Mouse (Mus musculus) ES-Bruce4 (cell line): ENCODE measurements around the gene Gskip.

Experiments used
- CTCF ChIP-seq: IDR thresholded peaks from one replicate; pipeline ENCODE4 v1.8.1; 2011; ENCODE audit warnings: low read depth, low read length
- EP300 ChIP-seq: IDR thresholded peaks from 2 replicates; pipeline ENCODE4 v1.6.1; 2011; ENCODE audit warnings: low read depth, low read length; ENCODE audit not compliant: insufficient read depth
- POLR2A ChIP-seq: IDR thresholded peaks from one replicate; pipeline ENCODE4 v1.8.1; 2011; ENCODE audit warnings: low read length; ENCODE audit not compliant: insufficient read depth

DNA sequence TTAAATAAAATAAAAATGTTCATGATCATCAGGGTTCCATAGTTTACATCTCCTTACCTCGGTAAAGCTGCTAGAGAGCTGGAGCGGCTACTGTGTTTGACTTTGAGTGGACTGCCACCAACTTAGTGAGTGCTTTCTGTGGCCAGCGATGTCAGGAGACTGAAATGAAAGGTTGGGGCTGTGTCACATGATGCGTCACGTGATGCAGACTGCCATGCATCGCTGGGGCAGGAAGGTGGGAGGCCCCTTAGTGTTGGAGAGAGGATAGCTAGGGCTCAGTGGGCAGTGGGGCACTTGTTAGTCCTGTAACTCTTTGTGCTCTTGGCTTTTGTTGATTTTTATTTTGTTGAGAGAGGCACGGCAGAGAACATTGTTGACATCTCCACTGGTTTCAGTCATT lies 11.2 kb downstream of the Gskip start:
- no peak for TF ChIP-seq CTCF
- TF ChIP-seq EP300: no peak
- no peak for TF ChIP-seq POLR2A
